Mouse (Mus musculus) heart, postnatal 0 days (tissue): ENCODE data around the gene Fbh1.

Experiments
- CTCF ChIP-seq: IDR thresholded peaks from 2 replicates; pipeline ENCODE4 v1.5.1; 2016; ENCODE audit warnings: antibody characterized with exemption, control low read depth, low read depth
- EP300 ChIP-seq: IDR thresholded peaks from 2 replicates; pipeline ENCODE4 v1.6.1; 2016; ENCODE audit warnings: antibody characterized with exemption, low read depth

GRCm38 (mm10) chr2:11772401-11772800 is 5.0 kb downstream of the Fbh1 start:
- TF ChIP-seq CTCF (no peak), EP300 (no peak)
